Mouse (Mus musculus): Measurements from ENCODE around the gene Npnt. TPM values are rescaled to one million over a fixed set of nuclear protein-coding genes. Genes with fewer than 3 reads are reported as not detected.

Npnt gene
- total and polyA plus RNA-seq, 2 experiments from 2014 or later: 9.0 to 14.3 TPM

GRCm38 (mm10) chr3:132893676-132894075 is 56.4 kb downstream of the Npnt start:
- DNase-seq (no peak), ATAC-seq (no peak)
- TF ChIP-seq CTCF (IDR thresholded peaks at IDR 0.05; ENCODE audit: low read depth): no peak
- Histone ChIP-seq H3K27ac (ENCODE audit: low read depth, low read length) (no peak overlapping the region), H3K9ac (no peak overlapping the region), H3K36me3 (ENCODE audit: insufficient read depth) (no peaks in the 10 kb centered on the region), H3K4me1 (ENCODE audit: insufficient read depth) (no peaks in the 10 kb centered on the region), H3K27me3 (ENCODE audit: insufficient read depth, low read length) (no peaks in the 10 kb centered on the region), H3K9me3 (ENCODE audit: low read length) (no peaks in the 10 kb centered on the region), H3K4me3 (ENCODE audit: low read depth, low read length) (no peak overlapping the region), H3K4me2 (ENCODE audit: low read depth) (no peak overlapping the region)
- WGBS: 94% methylated on average over 3 of the region's 3 CpGs

- TF ChIP-seq CTCF (IDR thresholded peaks at IDR 0.05; ENCODE audit: low read depth): no peak
- no peak for ATAC-seq
- DNase-seq: no peak
- WGBS: 87% methylated on average over 7 of the region's 7 CpGs
- Histone ChIP-seq H3K4me2 (ENCODE audit: low read depth) (no peak overlapping the region), H3K27me3 (ENCODE audit: insufficient read depth, low read length) (no peaks in the 10 kb centered on the region), H3K9ac (no peak overlapping the region), H3K9me3 (ENCODE audit: low read length) (no peaks in the 10 kb centered on the region), H3K4me1 (ENCODE audit: insufficient read depth) (no peaks in the 10 kb centered on the region), H3K4me3 (ENCODE audit: low read depth, low read length) (no peak overlapping the region), H3K27ac (ENCODE audit: low read depth, low read length) (no peak overlapping the region), H3K36me3 (ENCODE audit: insufficient read depth) (no peaks in the 10 kb centered on the region)
These were observed 57.0 kb downstream of the Npnt start for GRCm38 (mm10) chr3:132893044-132893443.

- TF ChIP-seq CTCF (IDR thresholded peaks at IDR 0.05; ENCODE audit: low read depth): no peak
- Histone ChIP-seq H3K4me3 (ENCODE audit: low read depth, low read length) (no peak overlapping the region), H3K9me3 (ENCODE audit: low read length) (no peaks in the 10 kb centered on the region), H3K27ac (ENCODE audit: low read depth, low read length) (no peak overlapping the region), H3K27me3 (ENCODE audit: insufficient read depth, low read length) (no peaks in the 10 kb centered on the region), H3K36me3 (ENCODE audit: insufficient read depth) (no peaks in the 10 kb centered on the region), H3K9ac (no peak overlapping the region), H3K4me2 (ENCODE audit: low read depth) (no peak overlapping the region), H3K4me1 (ENCODE audit: insufficient read depth) (no peaks in the 10 kb centered on the region)
- 91% methylated on average over 7 of the region's 7 CpGs for WGBS
- ATAC-seq (no peak), DNase-seq (no peak)
These were observed 57.6 kb downstream of the Npnt start for GRCm38 (mm10) chr3:132892481-132892880.

DNA sequence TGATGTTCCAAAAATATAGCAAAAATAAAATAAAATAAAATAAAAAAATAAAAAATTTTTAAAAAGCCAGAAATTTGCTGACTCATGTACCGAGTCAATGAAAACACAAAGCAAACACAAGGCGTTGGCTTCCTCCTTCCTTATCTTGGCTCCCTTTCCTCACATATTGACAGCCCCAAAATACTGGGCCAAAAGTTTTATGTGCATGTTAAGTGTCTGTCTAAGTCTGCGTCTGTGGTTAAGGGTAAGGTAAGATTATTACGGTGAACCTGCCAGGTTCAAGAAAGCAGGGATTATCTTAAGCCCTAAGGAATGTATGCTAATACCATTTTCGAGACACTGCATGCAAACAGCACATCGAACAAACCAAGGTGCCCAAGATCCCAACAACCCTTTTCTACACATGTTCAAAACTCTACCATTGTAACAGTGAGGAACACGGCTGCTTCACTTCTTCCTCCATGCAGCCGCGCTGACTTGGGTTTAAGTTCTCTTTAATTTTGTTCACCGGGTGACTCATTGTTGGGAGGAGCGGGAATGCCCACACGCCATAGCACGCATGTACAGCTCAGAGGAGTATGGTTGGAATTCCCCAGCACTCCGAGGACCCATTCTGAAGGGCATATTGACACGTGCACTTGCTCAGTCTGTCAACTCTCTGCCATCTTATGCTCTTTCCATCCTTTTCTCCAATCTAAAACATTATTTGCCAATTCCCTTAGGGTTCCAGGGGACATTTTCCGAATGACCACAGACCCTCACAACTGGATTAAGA is 62.8 kb downstream of the Npnt start:
- no peaks in the 10 kb centered on the region for H3K9me3 ChIP-seq (ENCODE audit: low read length)
- no peak for TF ChIP-seq CTCF (IDR thresholded peaks at IDR 0.05; ENCODE audit: low read depth)
- H3K4me2 ChIP-seq (ENCODE audit: low read depth): no peak overlapping the region
- no peak overlapping the region for H3K9ac ChIP-seq
- no peaks in the 10 kb centered on the region for H3K4me1 ChIP-seq (ENCODE audit: insufficient read depth)
- H3K27ac ChIP-seq (ENCODE audit: low read depth, low read length): no peak overlapping the region
- DNase-seq: no peak
- ATAC-seq: no peak
- 87% methylated on average over 16 of the region's 16 CpGs for WGBS
- no peaks in the 10 kb centered on the region for H3K36me3 ChIP-seq (ENCODE audit: insufficient read depth)
- H3K27me3 ChIP-seq (ENCODE audit: insufficient read depth, low read length): no peaks in the 10 kb centered on the region
- H3K4me3 ChIP-seq (ENCODE audit: low read depth, low read length): no peak overlapping the region

GRCm38 (mm10) chr3:132886419-132887050 is 63.6 kb downstream of the Npnt start:
- H3K36me3 ChIP-seq (ENCODE audit: insufficient read depth): no peaks in the 10 kb centered on the region
- no peaks in the 10 kb centered on the region for H3K27me3 ChIP-seq (ENCODE audit: insufficient read depth, low read length)
- TF ChIP-seq CTCF (IDR thresholded peaks at IDR 0.05; ENCODE audit: low read depth): no peak
- WGBS: 89% methylated on average over 6 of the region's 6 CpGs
- H3K9ac ChIP-seq: no peak overlapping the region
- no peak overlapping the region for H3K4me3 ChIP-seq (ENCODE audit: low read depth, low read length)
- no peak overlapping the region for H3K4me2 ChIP-seq (ENCODE audit: low read depth)
- no peak for DNase-seq
- H3K9me3 ChIP-seq (ENCODE audit: low read length): no peaks in the 10 kb centered on the region
- ATAC-seq: no peak
- H3K27ac ChIP-seq (ENCODE audit: low read depth, low read length): no peak overlapping the region
- H3K4me1 ChIP-seq (ENCODE audit: insufficient read depth): no peaks in the 10 kb centered on the region

- Histone ChIP-seq H3K4me2 (ENCODE audit: low read depth) (no peak overlapping the region), H3K36me3 (ENCODE audit: insufficient read depth) (no peaks in the 10 kb centered on the region), H3K27ac (ENCODE audit: low read depth, low read length) (no peak overlapping the region), H3K4me1 (ENCODE audit: insufficient read depth) (no peaks in the 10 kb centered on the region), H3K9ac (no peak overlapping the region), H3K9me3 (ENCODE audit: low read length) (no peaks in the 10 kb centered on the region), H3K27me3 (ENCODE audit: insufficient read depth, low read length) (no peaks in the 10 kb centered on the region), H3K4me3 (ENCODE audit: low read depth, low read length) (no peak overlapping the region)
- ATAC-seq (no peak), DNase-seq (no peak)
- TF ChIP-seq CTCF (IDR thresholded peaks at IDR 0.05; ENCODE audit: low read depth): no peak
- 87% methylated on average over 10 of the region's 10 CpGs for WGBS
These were observed 65.6 kb downstream of the Npnt start for GRCm38 (mm10) chr3:132884459-132884858.

- no peak overlapping the region for H3K4me2 ChIP-seq (ENCODE audit: low read depth)
- no peak overlapping the region for H3K9ac ChIP-seq
- no peaks in the 10 kb centered on the region for H3K36me3 ChIP-seq (ENCODE audit: insufficient read depth)
- ATAC-seq: no peak
- H3K27me3 ChIP-seq (ENCODE audit: insufficient read depth, low read length): no peaks in the 10 kb centered on the region
- no peaks in the 10 kb centered on the region for H3K9me3 ChIP-seq (ENCODE audit: low read length)
- H3K4me1 ChIP-seq (ENCODE audit: insufficient read depth): no peaks in the 10 kb centered on the region
- 85% methylated on average over 9 of the region's 9 CpGs for WGBS
- no peak for TF ChIP-seq CTCF (IDR thresholded peaks at IDR 0.05; ENCODE audit: low read depth)
- no peak overlapping the region for H3K4me3 ChIP-seq (ENCODE audit: low read depth, low read length)
- no peak for DNase-seq
- H3K27ac ChIP-seq (ENCODE audit: low read depth, low read length): no peak overlapping the region
These were observed 66.8 kb downstream of the Npnt start for GRCm38 (mm10) chr3:132883256-132883655.

Measured in forebrain, postnatal 0 days (tissue).